Mouse (Mus musculus) G1E (cell line): ENCODE results near the gene Adrm1.

Experiments
- CTCF ChIP-seq: IDR thresholded peaks from 2 replicates; pipeline ENCODE4 v1.5.1; 2012; ENCODE audit warnings: low read depth, low read length, inconsistent platforms, mixed read lengths
- GATA1 ChIP-seq: IDR thresholded peaks from 2 replicates; pipeline ENCODE4 v1.6.1; 2012; ENCODE audit warnings: borderline replicate concordance, low read length, inconsistent platforms, mixed read lengths
- POLR2AphosphoS5 ChIP-seq: IDR thresholded peaks from 2 replicates; pipeline ENCODE4 v1.6.1; 2012; ENCODE audit warnings: low read depth, low read length, inconsistent platforms; ENCODE audit not compliant: insufficient replicate concordance
- TAL1 ChIP-seq: conservative IDR thresholded peaks from 2 replicates; pipeline ENCODE4 v1.6.1; 2012; ENCODE audit warnings: low read depth, low read length, inconsistent platforms, mixed read lengths

GRCm38 (mm10) chr2:180127675-180128074 lies 43.6 kb upstream of the Adrm1 start:
- TF ChIP-seq CTCF (no peak), GATA1 (no peak), TAL1 (no peak), POLR2AphosphoS5 (no peak)
